Mouse (Mus musculus): ENCODE data around the gene Cdk15. TPM values are rescaled to one million over a fixed set of nuclear protein-coding genes. Genes with fewer than 3 reads are reported as not detected.
A peak's percentile ranks its signal among the peaks of the same experiment; 100 is the strongest.

Cdk15 gene
- under 1 TPM; 0.17 to 0.56 TPM for total RNA-seq (2021)

DNA sequence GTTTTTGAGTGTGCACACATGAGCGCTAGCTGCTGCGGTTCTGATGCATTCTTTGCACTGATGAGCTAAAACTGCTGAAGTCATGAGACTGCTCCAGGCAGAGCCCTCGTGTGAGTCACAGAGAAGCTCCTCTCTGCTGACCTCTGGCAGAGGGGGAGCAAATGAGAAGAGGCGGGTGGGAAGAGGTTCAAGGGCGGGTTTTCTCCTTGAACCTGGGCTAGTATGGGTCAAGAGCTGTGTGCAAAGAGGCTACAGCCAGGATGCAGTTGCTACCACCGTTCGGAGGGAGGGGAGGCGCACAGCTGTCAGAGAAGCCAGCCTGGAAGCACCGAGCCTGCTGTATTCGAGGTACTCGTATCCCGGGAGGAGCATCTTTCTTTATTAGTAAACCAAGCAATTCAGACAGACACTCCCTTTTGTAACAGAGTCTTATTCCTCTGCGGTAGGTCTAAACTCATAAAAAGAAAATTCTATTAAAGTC is at the start of gene Cdk15:
Cdk15 (plus strand) TSS at position 156 of the 481 bp plus-strand sequence.
- DNase-seq (ENCODE audit: extremely low spot score in 1 of 2, low spot score in 1 of 2): no peak

GRCm38 (mm10) chr1:59208331-59208730 is 48.4 kb upstream of the Cdk15 start:
- no peak for DNase-seq (ENCODE audit: extremely low spot score in 1 of 2, low spot score in 1 of 2)

- no peak for DNase-seq (ENCODE audit: extremely low spot score in 1 of 2, low spot score in 1 of 2)
Observed at GRCm38 (mm10) chr1:59211651-59212050, 45.1 kb upstream of the Cdk15 start.

GRCm38 (mm10) chr1:59212076-59212779 is 44.5 kb upstream of the Cdk15 start:
- DNase-seq (ENCODE audit: extremely low spot score in 1 of 2, low spot score in 1 of 2): no peak

GRCm38 (mm10) chr1:59212951-59213350 is 43.8 kb upstream of the Cdk15 start:
- DNase-seq (ENCODE audit: extremely low spot score in 1 of 2, low spot score in 1 of 2): no peak

- DNase-seq (ENCODE audit: extremely low spot score in 1 of 2, low spot score in 1 of 2): peak in 1 of 2 experiments; percentile 11
Observed at GRCm38 (mm10) chr1:59215446-59215845, 41.3 kb upstream of the Cdk15 start.

- DNase-seq (ENCODE audit: extremely low spot score in 1 of 2, low spot score in 1 of 2): no peak
Observed at GRCm38 (mm10) chr1:59220371-59220770, 36.3 kb upstream of the Cdk15 start.

DNA sequence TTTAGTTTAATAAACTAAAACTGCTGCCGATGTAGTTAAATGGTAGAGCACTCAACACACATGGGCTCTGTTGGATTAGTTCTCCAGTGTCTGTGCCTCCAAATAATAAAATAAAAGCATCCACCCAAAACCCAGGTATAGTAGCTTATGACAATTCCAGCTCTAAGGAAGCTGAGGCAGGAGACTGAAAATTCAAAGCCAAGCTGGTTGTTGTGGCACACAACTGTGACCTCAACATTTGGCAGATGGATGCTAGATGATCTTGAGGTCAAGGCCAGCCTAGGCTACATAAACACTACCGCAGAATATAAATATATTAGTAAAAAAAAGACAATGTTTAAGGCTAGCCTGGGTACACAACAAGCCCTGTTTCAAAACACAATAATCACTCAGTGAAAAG is 35.1 kb upstream of the Cdk15 start:
- DNase-seq (ENCODE audit: extremely low spot score in 1 of 2, low spot score in 1 of 2): no peak

- DNase-seq (ENCODE audit: extremely low spot score in 1 of 2, low spot score in 1 of 2): no peak
Observed at GRCm38 (mm10) chr1:59222101-59222825, 34.4 kb upstream of the Cdk15 start.

- no peak for DNase-seq (ENCODE audit: extremely low spot score in 1 of 2, low spot score in 1 of 2)
Observed at GRCm38 (mm10) chr1:59228552-59228951, 28.2 kb upstream of the Cdk15 start.

DNA sequence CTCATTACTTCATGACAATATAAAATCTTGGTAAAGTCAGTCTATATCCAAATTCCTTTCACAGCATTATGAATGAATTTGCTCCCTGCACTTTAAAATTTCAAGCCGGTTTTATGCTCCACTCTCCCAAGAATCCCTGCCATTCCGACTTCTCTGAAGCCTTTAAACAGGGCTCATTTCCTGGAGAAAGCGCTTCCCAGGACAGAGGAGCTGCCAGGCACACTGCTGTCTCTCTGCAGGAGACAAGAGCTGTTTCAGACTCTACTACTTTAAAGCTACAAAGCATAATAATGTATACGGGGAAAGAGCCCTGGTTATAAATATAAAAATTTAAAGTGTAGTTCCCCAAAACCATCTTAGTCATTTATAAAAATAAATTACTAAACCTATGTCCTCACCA is 27.5 kb upstream of the Cdk15 start:
- no peak for DNase-seq (ENCODE audit: extremely low spot score in 1 of 2, low spot score in 1 of 2)

DNA sequence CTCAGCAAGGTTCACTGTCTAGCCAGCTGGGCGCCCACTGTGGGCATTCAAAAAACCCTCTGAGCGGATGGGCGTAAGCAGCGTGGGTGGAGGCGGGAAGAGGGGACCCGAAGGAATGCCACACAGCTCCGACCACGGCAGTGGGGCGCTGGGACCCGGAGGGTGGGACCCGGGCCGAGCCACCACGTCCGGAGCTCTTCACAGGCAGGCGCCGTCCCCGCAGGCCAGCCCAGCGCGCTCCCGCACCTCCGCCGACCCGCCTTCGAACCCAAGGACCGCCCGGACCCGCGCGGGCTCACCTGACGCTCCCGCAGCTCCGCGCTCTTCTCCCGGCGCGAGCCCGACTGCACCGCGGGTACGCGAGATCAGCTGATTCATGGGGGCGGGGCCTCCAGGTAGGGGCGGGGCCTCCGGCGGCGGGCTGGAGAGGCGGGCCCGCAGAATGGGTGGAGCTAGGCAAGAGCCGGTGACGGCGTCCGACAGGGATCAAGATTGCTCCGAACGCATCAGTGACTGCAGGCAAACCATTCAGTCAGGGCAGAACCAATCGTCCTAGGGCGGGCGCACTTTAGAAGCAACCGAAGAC is 19.8 kb upstream of the Cdk15 start, which contains the start of gene Als2:
Als2 (minus strand) TSS at position 376 of the 586 bp plus-strand sequence.
- peak; percentile 95 to 98 for DNase-seq (ENCODE audit: extremely low spot score in 1 of 2, low spot score in 1 of 2)

DNA sequence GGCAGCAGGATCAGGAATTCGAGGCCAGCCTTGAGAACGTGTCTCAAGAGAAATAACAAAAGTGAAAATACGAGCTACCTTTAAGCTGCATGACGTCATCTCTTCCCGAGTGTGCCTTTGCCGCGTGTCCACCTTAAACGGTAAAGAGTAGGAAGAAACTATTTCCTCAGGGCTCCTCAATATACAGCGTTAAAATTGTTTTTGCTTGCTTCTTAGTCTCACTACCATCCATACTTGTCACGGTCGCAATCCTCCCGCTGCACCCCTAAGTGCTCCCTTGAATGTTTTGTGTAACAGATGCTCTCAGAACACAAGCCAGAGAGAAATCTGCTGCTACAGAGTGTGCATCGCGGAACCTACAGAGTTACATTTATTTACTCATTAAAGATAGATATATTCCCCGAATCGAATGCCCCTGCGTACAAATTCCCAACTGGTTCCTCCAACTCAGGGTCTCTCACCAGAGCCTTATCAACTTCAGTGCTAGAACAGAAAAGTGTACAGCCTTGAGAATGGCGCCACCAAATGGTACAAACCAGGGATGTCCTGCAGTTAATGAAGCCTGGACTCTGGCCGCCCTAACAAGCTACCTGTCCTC is 19.0 kb upstream of the Cdk15 start:
- peak; percentile 28 to 61 for DNase-seq (ENCODE audit: extremely low spot score in 1 of 2, low spot score in 1 of 2)

- DNase-seq (ENCODE audit: extremely low spot score in 1 of 2, low spot score in 1 of 2): no peak
Observed at GRCm38 (mm10) chr1:59243770-59244169, 12.9 kb upstream of the Cdk15 start.

DNA sequence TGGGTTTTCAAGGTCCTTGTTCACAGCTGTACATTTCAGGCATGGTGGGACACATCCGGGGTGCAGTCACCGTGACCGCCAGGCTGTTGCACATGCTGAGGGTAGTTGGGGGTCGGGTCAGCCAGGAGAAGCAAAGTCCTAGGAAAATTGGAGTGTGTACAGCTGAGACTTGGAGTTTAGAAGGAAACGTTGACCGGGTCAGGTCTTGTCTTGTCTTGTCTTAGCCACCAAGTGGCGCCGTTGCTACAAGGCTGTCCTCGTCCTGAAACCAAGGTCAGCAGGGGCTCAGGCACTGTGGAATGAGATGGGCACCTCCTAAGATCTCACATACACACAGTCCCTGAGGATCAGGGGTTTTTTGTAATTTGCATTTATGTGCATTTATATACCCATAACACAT is 9.1 kb upstream of the Cdk15 start:
- peak in 1 of 2 experiments; percentile 43 for DNase-seq (ENCODE audit: extremely low spot score in 1 of 2, low spot score in 1 of 2)

- no peak for DNase-seq (ENCODE audit: extremely low spot score in 1 of 2, low spot score in 1 of 2)
Observed at GRCm38 (mm10) chr1:59252762-59253161, 3.9 kb upstream of the Cdk15 start.

DNA sequence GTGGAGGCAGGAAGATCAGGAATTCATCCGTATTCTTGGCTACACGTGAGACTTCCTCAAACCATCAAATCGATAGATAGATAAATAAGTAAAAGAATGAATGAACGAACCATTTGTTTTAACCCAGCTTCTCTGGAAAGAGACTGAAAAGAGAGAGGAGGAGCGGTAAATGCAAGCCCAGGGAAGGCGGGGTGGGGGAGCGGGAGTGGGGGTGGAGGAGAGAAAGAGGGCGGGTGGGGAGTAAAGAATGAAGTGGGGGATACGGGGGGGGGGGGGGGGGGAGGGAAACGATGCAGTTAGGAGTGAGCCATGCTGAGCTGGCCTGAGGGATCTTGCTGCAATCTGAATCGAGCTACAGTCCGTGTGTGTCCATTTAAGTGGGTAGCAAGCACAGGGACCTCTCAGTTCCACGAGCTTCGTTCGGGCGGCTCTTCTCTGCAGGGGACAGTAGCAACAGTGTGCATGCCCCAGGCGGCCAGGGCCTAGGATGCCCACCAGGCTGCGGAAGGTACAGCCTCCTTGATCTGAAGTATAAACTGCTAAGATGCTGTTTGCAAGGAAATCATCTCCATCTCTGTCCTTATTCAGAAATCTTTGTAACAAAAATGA is 3.3 kb upstream of the Cdk15 start:
- DNase-seq (ENCODE audit: extremely low spot score in 1 of 2, low spot score in 1 of 2): peak in 1 of 2 experiments; percentile 8

DNA sequence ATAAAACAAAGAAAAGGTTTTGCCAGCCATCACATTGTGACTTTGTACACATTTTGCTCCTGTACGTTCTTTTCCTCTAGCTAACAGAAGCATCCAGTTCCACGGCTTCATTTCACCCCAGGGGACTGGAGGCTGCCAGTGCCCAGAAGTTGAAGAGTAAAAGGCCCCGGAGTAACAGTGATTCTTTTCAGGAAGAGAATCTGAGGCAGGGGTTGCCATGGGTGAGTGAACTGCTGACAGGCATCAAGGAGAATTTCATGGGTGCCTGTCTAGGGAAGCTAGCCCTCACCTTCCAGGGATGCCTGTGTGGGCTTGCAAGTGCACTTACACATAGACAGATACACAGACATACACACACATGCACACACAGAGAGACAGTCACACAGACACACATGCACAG is 1.0 kb downstream of the Cdk15 start:
- DNase-seq (ENCODE audit: extremely low spot score in 1 of 2, low spot score in 1 of 2): no peak

DNA sequence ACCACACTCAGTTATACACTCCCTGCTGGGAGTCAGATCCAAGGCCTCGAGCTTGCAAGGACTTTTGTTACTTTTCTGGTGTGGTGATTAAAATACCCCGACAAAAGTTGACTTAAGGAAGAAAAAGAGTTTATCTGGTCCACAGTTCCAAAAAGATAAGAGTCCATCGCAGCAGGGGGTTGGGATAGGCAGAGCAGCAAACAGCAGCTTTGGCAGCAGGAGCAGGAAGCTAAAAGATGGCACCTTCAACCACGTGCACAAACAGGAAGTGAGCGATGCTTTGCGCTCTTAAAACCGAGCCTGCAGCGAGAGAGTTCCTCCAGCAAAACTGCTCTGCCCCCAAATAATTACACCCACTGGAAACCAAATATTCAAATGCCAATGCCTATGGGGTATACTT is 12.2 kb downstream of the Cdk15 start:
- no peak for DNase-seq (ENCODE audit: extremely low spot score in 1 of 2, low spot score in 1 of 2)

DNA sequence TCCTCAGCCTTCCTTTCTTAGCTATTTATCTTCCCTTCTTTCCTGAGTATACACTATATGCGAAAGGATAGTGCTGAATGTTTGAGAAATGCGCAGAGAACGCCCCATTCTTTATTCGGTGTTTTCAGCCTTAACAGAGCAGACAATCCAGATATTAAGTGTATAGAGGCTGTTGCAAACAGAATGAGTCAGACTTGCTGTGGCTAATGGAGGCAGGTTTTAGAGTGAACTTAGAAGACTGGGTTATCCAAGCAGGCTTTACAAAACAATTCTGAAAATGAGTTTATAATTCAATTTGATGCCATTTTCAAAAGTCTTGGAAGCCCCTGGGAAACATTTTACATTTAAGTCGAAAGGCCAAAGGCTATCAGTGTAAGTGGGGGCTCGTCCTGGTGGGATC is 12.8 kb downstream of the Cdk15 start:
- no peak for DNase-seq (ENCODE audit: extremely low spot score in 1 of 2, low spot score in 1 of 2)

Data from layer of hippocampus, postnatal 25 days (tissue).